Mouse (Mus musculus) thymus, adult 2 months (tissue): ENCODE measurements around the gene Tas2r126.

Experiments
- CTCF ChIP-seq: fragments of 200-500 bp; IDR thresholded peaks from 2 replicates; pipeline ENCODE4 v1.5.1; 2012; ENCODE audit warnings: mild to moderate bottlenecking, control low read depth, low read length, moderate library complexity, borderline replicate concordance; ENCODE audit not compliant: control insufficient read depth, poor library complexity, insufficient read depth; ENCODE audit errors: extremely low read depth
- POLR2A ChIP-seq: fragments of 200-500 bp; IDR thresholded peaks from 2 replicates; pipeline ENCODE4 v1.6.1; 2012; ENCODE audit warnings: mild to moderate bottlenecking, low read length, control low read depth, moderate library complexity; ENCODE audit not compliant: control insufficient read depth, poor library complexity, insufficient read depth; ENCODE audit errors: extremely low read depth

- TF ChIP-seq CTCF: no peak
- TF ChIP-seq POLR2A: no peak
Measured at GRCm38 (mm10) chr6:42398998-42399397, 35.3 kb upstream of the Tas2r126 start.
